Mouse (Mus musculus) kidney, postnatal 4 days (tissue): ENCODE results near the gene Akap13.

Source experiments
- DNase-seq, 2 experiments: peaks; one replicate each; pipeline ENCODE4 v3.0.0; 2021; ENCODE audit warnings: mixed read lengths in 2 of 2

The Akap13 gene

DNA sequence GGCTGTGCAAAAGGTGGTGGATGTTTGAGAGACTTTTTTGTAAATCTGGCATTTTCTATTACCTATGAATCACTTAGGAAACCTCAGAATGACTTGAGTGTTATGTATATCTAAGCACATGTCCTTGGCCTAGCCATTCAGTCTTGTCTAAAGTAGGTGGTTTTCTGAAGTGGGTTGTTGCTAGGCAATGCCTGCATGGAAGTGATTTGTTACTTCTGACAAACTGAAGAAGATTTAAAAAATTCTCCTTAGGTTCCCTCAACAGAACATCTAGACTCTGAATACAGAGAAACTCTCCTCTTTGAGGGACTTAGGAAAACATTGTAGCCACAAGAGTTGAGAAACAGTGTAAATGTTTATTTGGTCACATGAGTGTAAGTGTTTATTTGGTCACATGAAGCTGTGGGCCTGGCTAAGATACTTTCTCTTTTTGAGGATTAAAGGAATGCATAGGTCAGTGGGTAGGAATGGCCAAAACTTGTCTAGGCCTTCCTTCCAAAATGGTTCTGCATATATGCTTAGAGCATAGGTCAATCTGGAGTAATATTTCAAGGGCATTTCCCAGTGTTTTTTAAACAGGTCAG lies 8.3 kb downstream of the Akap13 start:
- DNase-seq = no peak

DNA sequence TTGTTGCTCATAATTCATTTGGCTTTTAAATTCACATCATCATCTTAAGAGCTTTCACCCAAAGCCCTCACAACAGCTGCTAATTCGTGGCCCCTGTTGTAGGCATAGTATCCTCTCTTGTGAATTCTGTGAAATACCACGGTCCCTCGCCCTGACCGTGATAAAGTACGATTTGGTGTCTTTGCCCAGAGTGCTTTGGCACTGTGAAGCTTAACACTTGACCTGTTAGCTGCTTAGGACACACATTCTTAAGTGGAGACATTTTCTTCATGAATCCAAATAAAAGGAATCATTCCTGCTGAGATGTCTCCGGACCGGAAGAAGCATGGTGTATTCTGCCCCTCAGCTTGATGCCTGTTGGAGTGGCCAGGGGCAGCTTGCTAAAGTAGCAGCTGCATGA lies 12.5 kb downstream of the Akap13 start:
- no peak for DNase-seq

DNA sequence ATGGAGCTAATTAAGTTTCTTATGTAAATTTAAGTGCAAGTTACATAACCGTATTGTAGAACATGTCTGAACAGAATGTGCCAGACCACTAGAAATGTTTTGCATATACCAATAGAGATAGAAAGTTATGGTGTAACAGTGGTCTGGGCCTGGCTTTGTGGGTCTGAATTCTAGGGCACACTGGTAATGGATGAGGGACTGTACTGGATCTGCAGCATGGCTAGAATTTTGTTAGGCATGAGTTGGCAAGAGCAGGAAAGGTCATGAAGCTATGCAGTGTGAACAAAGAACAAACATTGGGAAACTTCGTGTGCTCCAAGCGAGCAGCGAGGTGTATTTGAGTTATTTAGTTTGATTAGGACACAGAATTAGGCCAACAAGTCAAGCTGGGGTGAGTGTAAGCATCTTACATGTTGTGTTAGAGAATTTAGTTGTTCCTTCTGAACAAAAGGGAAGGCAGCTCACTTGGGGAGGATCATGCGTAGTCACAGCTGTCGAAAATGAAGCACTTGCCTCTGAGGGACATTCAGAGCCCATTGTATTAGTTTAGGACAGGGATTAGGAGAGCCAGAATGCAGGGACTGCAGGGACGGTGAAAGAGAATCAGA lies 15.1 kb downstream of the Akap13 start:
- no peak for DNase-seq

DNA sequence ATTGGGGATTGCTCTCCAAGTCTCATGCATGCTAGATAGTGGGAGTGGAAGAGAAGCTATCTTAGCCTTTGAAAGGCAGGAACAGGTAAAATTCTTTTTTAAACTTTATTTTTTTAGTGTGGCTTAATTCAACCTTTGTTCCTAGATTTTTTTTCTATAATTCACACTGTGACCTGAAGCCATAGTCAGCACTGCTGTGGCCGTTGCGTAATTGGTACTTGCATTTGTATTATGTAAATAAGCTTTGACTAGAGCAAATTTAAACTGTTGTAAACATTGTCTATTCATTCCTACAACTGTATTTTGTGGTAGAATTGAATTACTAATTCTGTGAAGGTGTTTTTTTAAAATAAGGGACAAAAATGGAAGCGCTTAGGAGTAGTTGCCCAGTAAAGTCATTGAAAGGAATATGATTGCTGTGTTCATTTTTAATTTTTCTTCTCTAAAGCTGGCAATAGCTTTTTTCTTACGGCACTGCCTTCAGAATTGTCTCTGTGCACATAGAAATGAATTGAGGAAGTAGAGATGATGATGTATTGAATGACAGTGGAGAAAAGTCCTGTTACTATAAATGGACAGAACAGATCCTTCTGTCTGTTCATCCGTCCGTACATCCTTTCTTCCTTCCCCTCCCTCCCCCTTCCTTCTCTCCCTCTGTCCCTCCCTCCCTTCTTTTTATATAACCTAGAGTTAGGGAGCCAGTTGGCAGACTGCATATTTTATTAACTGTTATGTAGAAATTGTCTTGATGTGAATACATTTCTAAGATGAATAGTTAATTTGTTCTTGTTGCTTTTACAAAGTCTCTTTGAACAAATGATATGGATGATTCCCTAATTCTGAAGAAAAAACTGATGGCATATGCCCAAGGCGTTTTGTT lies 17.2 kb downstream of the Akap13 start:
- no peak for DNase-seq

DNA sequence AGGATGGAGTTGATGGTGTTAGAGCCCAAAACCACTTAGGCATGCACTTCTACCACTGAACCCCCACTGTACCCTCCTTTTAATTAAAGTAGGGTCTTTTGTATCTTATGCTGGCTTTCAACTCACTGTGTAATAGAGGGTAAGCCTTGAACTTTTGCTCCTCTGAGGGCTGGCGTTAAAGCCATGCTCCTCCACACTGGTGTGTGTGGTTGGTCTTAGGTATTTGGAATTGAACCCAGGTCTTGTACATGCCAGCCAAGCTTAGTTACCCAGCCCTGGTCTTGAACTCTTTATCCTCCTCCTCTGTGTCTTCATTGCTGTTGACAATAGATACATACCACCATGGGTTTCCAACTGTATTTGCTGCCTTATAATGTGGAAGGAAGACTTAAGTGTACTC lies 18.0 kb downstream of the Akap13 start:
- no peak for DNase-seq

DNA sequence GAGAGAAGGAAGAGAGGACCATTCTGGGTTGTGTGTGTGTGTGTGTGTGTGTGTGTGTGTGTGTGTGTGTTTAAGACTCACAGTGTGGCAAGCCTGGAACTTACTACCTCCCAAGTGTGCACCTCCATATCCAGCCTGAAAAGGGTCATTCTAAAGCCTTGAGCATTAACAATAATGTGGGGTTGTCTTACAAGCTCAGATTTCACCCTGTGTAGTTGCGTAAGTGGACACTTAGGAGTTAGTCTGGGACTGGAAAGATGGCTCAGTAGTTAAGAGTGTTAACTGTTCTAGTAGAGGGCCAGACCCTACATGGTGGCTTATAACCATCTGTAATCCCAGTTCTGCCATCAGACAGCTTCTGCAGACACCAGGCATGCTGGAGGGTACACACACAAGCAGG lies 18.7 kb downstream of the Akap13 start:
- DNase-seq = no peak

DNA sequence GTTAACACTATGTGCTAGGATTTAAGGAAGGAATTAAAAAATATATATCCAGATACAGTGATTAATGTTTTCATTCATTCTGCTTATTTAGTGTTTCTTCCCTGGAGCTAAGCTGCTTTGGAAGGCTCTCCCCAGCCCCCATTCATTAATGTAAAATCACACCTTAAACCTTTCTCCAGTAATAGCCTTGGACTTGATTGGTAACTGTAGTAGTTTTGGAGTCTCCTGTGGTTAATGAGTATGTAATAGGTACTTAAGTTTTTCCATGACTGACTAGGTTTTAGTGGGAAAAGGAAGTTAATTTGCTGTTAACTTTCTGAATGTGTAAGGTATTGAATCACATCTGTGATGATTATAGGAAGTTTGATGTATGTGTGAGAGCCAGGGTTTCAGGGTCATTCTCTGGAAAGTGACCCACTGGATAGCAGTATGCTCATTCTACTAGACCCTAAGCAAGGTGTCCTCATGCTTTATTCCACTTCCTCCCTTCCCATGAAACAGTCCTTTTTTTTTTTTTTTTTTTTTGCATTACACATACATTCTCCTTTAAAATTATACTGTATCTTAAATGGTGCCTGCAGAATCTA lies 19.3 kb downstream of the Akap13 start:
- DNase-seq = no peak

DNA sequence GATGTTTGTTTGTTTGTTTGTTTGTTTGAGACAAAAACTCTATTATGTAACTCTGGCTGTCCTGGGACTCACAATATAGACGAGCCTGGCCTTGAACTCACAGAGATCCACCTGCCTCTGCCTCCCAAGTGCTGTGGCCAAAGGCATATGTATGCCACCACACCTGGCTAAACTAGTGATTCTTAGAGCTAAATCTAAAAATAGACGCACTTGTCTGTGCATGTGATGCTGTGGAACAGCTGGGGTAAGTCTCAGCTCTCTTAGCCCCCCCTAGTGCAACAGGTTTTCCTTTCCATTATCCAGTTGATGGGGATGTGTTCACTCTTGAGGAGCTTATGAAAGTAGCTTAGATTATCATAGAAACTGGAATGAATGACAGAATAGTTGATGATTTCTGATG lies 22.7 kb downstream of the Akap13 start:
- DNase-seq = no peak

DNA sequence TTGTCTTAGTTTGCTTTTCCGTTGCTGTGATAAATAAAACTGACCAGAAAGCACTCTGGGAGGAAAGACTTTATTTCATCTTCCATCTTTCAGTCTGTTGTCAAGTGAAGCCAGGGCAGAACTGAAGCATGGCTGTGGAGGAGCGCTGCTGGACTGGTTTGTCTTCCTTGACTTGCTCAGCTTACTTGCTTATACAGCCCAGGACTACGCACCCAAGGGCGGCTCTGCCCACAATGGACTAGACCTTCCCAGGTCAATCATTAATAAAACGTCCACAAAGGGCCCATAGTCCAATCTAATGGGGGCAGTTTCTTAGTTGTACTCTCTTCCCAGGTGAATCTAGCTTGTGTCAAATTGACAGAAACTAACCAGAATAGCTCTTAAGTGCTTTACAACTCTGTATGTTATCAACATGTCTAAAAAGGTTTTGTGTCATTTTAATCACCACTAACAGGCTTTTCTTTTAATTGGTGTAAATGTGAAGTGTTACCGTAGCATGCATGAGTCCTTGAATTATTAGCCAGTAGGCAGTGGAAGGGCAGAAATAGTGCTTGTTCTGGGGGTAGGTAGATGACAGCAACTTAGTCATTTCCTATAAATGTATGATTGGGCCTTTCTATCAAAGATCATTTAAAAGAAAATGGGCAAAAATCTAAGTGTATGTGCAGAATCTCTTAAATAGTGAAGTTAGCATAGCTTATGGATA lies 25.5 kb downstream of the Akap13 start:
- DNase-seq = peak; percentile 54 to 72

DNA sequence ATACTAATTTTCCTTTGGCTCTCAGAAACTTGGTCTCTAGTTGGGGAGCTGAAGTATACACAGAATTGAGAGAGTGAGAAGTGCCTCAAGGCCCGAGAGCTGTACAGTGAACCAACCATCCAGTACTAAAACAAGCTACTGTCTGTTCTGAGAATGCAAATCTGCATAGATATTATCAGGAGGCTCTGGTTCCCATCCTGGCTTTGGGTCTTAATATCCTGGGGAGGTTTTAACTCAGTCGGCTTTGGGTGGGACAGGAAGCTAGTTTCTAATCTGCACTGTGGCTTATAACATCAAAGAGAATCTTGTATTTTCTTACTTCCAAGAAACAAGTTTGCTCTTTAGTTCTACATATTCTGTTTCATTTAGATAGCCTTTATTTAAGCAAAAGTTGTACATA lies 30.7 kb downstream of the Akap13 start:
- DNase-seq = no peak

DNA sequence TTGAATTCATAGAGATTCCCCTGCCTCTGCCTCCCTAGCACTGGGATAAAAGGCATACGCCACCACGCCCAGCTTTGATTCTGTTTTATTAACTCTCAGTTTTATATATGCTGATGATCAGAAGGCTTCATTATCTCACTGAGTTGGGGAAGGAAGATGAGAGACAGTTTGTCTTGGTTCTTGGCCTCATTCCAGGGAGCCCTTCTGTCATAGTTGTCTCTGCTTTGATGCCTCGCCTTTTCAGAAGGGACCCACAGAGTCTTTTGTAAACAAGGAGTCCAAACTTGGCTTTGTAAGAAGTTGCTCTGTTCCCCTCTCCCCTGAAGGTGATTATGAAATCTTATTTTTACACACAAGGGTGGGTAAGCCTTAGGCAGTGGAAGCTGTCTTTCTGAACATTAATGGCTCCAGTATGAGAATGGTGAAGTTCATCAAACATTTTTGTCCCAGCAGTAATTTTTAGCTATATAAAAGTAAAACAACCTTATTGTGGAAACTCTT lies 40.7 kb downstream of the Akap13 start:
- DNase-seq = no peak

DNA sequence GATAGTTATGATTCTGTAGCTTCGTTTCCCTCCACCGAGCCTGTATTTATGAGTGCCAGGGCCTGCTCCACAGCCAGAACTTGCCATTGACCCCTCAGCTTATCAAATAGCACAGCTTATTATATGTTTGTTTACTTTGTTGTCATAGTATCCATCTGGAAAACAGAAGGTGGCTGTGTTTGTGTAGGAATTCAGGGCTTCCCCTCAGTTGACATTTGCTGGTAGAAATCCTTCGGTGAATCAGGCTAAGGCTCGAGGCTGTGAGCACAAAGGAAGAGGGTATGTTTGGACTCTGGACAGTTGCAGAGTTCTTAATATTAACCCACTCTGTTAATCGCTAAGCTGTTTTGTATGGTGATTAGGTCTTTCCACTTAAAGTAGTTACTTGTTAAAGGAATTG lies 43.3 kb downstream of the Akap13 start:
- peak; percentile 16 to 38 for DNase-seq

DNA sequence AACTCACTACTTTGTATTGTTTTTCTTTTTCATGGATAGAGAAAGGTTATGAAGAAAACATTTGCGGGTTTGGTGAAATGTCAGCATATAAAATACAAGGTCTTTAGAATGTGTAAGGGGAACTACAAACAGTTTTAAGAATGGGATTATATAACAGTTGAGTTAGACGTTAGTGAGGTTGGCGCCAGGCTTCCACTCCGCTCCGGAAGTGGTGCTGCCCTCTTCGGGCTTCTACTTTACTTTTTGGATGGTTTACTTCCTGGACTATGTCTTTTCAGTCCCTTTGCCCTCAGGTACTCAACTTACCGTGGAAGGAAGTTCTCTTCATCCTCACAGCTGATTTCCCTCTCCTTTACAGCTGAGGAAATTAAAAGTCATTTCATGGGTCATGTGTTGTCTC lies 43.9 kb downstream of the Akap13 start:
- DNase-seq = peak in 1 of 2 experiments; percentile 41

DNA sequence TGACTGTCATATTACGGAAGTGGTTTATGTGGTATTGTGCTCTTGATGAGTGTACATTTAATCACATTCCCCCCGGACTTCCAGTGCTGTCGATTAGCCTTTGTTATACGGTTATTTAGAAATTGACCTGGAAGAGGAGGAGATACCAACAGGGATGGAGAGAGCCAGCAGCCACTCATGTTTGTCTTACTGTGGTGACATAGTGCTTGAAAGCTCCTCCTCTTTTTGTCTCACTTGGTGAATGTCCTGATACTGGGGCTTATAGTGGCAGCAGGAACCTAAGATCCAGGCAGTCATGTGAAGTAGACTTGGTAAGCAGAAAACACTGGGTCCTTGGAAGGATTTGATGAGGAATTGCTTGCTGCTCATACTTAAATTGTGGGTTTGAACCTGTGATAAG lies 44.8 kb downstream of the Akap13 start:
- DNase-seq = no peak

DNA sequence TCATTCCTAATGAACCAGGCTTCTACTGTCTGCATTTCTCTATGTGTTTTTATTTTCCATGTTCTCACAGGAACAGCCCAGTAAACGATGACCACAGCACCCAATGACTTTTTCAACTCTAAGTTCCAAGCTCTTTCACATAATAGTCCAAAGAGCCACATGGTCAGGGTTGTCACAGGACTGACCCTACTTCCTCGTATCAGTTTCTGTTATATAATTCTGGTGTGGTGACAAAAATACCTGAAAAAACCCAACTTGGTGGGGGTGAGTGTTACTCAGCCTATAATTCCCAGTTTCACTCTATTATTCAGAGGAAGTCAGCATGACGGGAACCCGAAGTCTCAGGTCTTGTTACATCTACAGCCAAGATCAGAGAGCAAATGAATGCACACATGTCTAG lies 45.5 kb downstream of the Akap13 start:
- DNase-seq = no peak

DNA sequence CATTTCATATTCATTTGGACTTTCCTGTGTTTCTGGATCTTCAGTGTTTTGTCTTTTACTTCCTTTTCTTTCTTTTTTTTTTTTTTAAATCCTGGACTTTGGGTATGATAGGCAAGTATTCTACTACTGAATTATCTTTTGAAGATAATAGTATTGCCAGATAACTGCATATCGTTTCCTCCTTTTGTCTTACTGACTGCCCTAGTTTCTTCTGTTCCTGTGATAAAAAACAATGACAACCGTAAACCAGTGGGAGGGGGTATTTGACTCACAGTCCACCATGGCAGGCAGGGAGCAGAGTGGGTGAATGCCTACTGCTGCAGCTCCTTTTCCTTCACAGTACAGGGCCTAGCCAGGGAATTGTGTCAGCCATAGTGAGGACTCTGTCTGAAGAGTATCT lies 49.2 kb downstream of the Akap13 start:
- DNase-seq = no peak

DNA sequence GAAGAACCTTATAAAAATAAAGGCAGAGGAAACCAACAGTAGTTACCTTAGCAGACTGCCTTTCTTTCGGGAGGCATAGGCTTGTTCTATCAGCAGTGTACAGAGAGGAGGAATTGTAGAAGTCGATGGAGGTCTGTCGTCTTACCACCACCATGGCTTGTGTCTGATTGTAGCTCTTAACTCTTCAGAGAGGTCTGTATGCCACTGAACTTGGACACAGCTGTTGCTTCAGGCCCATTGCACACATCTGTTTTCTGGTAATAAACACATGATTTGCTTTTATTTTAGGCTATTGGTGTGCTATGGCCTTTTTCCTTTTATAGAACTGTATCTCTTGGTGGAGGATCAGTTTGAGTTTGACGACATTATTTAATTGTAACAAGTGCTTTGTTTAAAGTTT lies 51.3 kb downstream of the Akap13 start:
- DNase-seq = no peak

DNA sequence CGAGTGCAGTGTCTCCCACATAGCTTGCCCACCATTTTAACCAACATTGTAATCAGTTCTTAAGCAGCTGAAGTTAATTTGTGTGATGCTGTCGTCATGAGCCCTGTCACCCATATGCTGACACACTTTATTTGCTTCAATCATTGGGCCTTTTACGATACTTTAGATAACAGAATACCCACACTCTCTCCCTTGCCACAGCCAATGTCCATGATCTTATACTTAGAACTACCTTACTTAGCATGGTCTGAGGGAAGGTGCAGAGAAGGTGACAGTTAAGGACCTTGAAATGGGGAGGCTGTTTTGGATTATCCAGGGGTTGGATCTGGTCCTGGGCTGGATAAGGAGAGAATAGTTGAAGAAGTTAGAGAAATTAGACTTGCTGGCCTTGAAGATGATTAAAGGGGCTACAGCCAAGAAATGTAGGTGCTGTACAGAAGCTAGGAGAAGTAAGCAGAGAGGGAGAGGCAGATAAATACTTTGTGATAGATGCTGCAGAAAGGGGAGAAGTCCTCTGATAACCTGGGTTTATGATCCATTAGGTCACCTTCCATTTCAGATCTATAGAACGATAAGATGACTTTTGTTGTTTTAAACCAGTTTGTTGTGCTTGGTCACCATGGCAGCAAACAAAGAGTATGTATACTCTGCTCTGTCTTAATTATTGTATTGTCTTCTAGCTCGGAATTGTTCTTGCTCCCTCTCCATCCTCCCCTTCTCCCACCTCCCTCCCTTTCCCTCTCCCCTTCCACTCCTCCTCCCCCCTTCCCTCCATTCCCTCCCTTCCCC lies 53.9 kb downstream of the Akap13 start:
- no peak for DNase-seq

DNA sequence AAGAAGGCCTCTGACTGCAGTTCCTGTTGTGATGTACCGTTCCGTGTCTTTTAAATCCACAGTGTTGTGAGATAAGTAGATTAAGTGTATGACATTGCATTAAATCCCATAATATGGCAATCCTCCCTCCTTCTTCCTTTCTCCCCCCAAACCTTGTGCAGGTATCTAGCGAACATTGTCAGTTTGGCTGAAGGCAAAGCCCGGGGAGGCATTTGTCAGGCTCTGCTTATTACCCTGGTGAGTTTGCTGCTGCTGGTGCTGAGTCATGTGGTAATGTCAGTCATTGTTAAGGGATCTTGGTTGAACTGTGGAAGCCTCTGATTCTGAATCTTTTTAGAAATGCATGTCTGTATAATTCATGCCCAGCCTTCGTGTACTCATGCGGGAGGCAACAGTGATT lies 60.1 kb downstream of the Akap13 start:
- no peak for DNase-seq

DNA sequence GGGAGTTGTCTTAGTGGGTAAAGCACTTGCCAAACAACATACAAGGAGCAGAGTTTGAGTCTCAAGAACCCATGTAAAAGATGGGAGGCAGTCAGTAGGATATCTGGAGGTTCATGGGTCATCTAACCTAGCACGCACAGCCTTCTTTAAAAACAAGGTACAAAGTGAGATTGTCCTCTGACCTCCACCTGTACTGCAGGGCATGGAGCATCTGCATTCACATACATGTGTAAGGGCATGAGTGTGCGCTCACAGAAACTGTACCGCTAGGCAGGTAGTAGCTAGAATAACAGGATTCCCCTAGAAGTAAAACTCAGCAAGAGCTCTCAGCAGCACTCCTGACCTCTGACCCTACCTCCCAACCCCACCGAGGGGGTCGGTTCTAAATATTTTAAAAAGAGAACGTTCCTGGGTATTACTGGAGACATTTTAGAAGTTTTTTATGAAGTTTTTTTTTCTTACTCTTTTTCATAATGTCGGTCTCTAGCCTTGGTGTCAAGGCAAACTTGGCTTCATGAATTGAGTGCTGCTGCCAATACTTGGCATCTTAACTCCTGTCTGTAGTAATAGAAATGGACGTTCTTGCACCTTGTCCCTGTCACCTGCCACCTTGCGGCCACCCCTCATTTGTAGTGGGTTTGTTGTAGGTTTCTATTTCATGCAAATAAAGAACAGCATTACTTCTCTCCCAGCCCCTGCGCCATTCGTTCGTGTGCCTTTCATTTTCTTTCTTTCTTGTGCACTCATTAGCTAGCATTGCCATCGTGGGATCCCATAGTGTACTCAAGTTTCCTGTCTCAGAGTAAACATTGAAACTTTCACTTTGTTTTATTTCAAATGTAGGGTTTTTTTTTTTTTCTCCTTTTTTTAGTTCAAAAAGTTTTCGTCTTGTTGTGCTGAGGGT lies 61.6 kb downstream of the Akap13 start:
- no peak for DNase-seq

DNA sequence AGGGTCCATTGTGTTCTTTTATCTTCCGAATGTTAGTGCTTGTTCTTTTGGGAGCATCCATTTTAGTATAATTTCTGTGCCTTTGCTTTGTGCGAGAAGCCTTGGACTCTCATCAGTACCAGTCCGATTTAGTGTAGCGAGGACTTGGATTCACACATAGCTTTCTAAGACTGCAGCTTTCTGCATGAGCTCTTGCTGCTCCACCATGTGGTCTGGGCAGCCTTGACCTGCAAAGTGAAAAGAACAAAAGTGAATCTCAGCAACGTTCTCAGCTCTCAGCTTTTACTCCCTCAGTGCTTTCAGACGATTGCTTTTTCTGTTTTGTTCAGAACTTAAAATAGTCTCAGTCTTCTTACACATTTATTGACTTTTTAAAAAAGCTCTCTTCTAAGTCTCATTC lies 65.2 kb downstream of the Akap13 start:
- DNase-seq = no peak
